Mouse (Mus musculus) midbrain, embryonic 14.5 days (tissue): ENCODE measurements around the gene Pdcd7. TPM values are rescaled to one million over a fixed set of nuclear protein-coding genes. Genes with fewer than 3 reads are reported as not detected.

Experiments used
- ATAC-seq: fragments of 200-750 bp; cut with Nextera tagmentation; 2 replicates; pipeline ENCODE4 v1.8.0; 2017; ENCODE audit warnings: moderate number of reproducible peaks, moderate library complexity; ENCODE audit not compliant: low FRiP score, low TSS enrichment
- DNase-seq: peaks from one replicate; pipeline ENCODE4 v3.0.0-alpha.2; 2015
- H3K27ac ChIP-seq: fragments of 300-500 bp; sonication (generic); replicated peaks from 2 replicates; pipeline ENCODE4 v1.5.1; 2014; ENCODE audit warnings: mild to moderate bottlenecking, low read depth, low read length, moderate library complexity
- H3K27me3 ChIP-seq: fragments of 300-500 bp; sonication (generic); 2 replicates; pipeline ENCODE4 v1.6.1; 2014; ENCODE audit warnings: low read length, control low read depth, mixed read lengths; ENCODE audit not compliant: control insufficient read depth, insufficient read depth
- H3K36me3 ChIP-seq: fragments of 300-500 bp; sonication (generic); 2 replicates; pipeline ENCODE4 v1.6.1; 2014; ENCODE audit warnings: low read length, control low read depth; ENCODE audit not compliant: control insufficient read depth, insufficient read depth
- H3K4me1 ChIP-seq: fragments of 300-500 bp; sonication (generic); 2 replicates; pipeline ENCODE4 v1.6.1; 2014; ENCODE audit warnings: mild to moderate bottlenecking, antibody characterized with exemption, low read length, control low read depth; ENCODE audit not compliant: control insufficient read depth, insufficient read depth
- H3K4me2 ChIP-seq: fragments of 300-500 bp; sonication (generic); 2 replicates; pipeline ENCODE4 v1.6.1; 2014; ENCODE audit warnings: mild to moderate bottlenecking, low read length, moderate library complexity
- H3K4me3 ChIP-seq: fragments of 300-500 bp; sonication (generic); replicated peaks from 2 replicates; pipeline ENCODE4 v1.5.1; 2014; ENCODE audit warnings: low read depth, low read length
- H3K9ac ChIP-seq: fragments of 300-500 bp; sonication (generic); replicated peaks from 2 replicates; pipeline ENCODE4 v1.6.1; 2014; ENCODE audit warnings: mild to moderate bottlenecking, low read length, moderate library complexity
- H3K9me3 ChIP-seq: fragments of 300-500 bp; sonication (generic); 2 replicates; pipeline ENCODE4 v1.6.1; 2016; ENCODE audit warnings: low read length, control low read depth, mixed read lengths; ENCODE audit not compliant: control insufficient read depth
- WGBS: fragments of 180-500 bp; shearing (Covaris S2); extraction: QIAGEN DNeasy Blood & Tissue Kit; methylation state at CpG from one replicate; pipeline ENCODE4 v1.1.7; 2014; 5-methylcytosine and 5-hydroxymethylcytosine counted together
- polyA plus RNA-seq: library from polyadenylated mRNA; unstranded; fragments of >200 nt; fragmentation: Nextera tagmentation; extraction: Ambion mirVana; gene quantifications from 2 replicates; pipeline ENCODE4 v1.2.1, GENCODE M21; 2014

Gene Pdcd7
- polyA plus RNA-seq, 1 experiment from 2014 or later: 10.1 TPM

GRCm38 (mm10) chr9:65346476-65347111 lies 690 bp downstream of the Pdcd7 start:
- peak overlapping the region; percentile 93 for H3K27ac ChIP-seq
- no peaks in the 10 kb centered on the region for H3K9me3 ChIP-seq
- DNase-seq (peak; percentile 49), ATAC-seq (peak; percentile 27; the same call in 1 of the 2 replicates)
- no peaks in the 10 kb centered on the region for H3K36me3 ChIP-seq
- H3K4me2 ChIP-seq: peak overlapping the region; percentile 95
- H3K4me3 ChIP-seq: peak overlapping the region; percentile 96
- H3K27me3 ChIP-seq: no peaks in the 10 kb centered on the region
- WGBS: under 1% methylated on average over 68 of the region's 77 CpGs
- peak overlapping the region; percentile 93 for H3K9ac ChIP-seq
- H3K4me1 ChIP-seq: peaks cover 11% of the 10 kb centered on the region

- Histone ChIP-seq H3K27me3 (no peaks in the 10 kb centered on the region), H3K4me3 (peak overlapping the region; percentile 96), H3K27ac (no peak overlapping the region), H3K36me3 (no peaks in the 10 kb centered on the region), H3K4me2 (peak overlapping the region; percentile 95), H3K9ac (peak overlapping the region; percentile 93), H3K4me1 (peaks cover 11% of the 10 kb centered on the region), H3K9me3 (no peaks in the 10 kb centered on the region)
- WGBS: 56% methylated on average over 8 of the region's 8 CpGs
- DNase-seq: no peak
- ATAC-seq: no peak
Observed at GRCm38 (mm10) chr9:65347112-65347850, 1.4 kb downstream of the Pdcd7 start.

- H3K4me1 ChIP-seq: no peaks in the 10 kb centered on the region
- no peak overlapping the region for H3K4me2 ChIP-seq
- no peaks in the 10 kb centered on the region for H3K27me3 ChIP-seq
- H3K9me3 ChIP-seq: no peaks in the 10 kb centered on the region
- no peak for ATAC-seq
- no peak for DNase-seq
- H3K27ac ChIP-seq: no peak overlapping the region
- peaks cover 38% of the 10 kb centered on the region for H3K36me3 ChIP-seq
- no peak overlapping the region for H3K4me3 ChIP-seq
- WGBS: 90% methylated on average over 5 of the region's 5 CpGs
- no peak overlapping the region for H3K9ac ChIP-seq
Observed at GRCm38 (mm10) chr9:65353251-65353650, 7.3 kb downstream of the Pdcd7 start.

GRCm38 (mm10) chr9:65356561-65356960 lies 10.7 kb downstream of the Pdcd7 start:
- Histone ChIP-seq H3K9me3 (no peaks in the 10 kb centered on the region), H3K27ac (no peak overlapping the region), H3K4me3 (no peak overlapping the region), H3K4me2 (no peak overlapping the region), H3K4me1 (no peaks in the 10 kb centered on the region), H3K27me3 (no peaks in the 10 kb centered on the region), H3K36me3 (peaks cover 68% of the 10 kb centered on the region), H3K9ac (no peak overlapping the region)
- ATAC-seq: no peak
- DNase-seq: no peak
- 86% methylated on average over 7 of the region's 7 CpGs for WGBS

- H3K36me3 ChIP-seq: peaks cover 71% of the 10 kb centered on the region
- ATAC-seq: no peak
- 91% methylated on average over 2 of the region's 2 CpGs for WGBS
Observed at GRCm38 (mm10) chr9:65356971-65357370, 11.1 kb downstream of the Pdcd7 start.

GRCm38 (mm10) chr9:65358956-65359480 lies 13.1 kb downstream of the Pdcd7 start:
- DNase-seq (no peak), ATAC-seq (no peak)
- no peak overlapping the region for H3K4me3 ChIP-seq
- H3K4me2 ChIP-seq: no peak overlapping the region
- H3K27ac ChIP-seq: no peak overlapping the region
- H3K9me3 ChIP-seq: no peaks in the 10 kb centered on the region
- peaks cover 71% of the 10 kb centered on the region for H3K36me3 ChIP-seq
- no peak overlapping the region for H3K9ac ChIP-seq
- WGBS: 98% methylated on average over 1 of the region's 1 CpGs
- no peaks in the 10 kb centered on the region for H3K4me1 ChIP-seq
- no peaks in the 10 kb centered on the region for H3K27me3 ChIP-seq

More at GRCm38 (mm10) chr9:65356971-65357370, 11.1 kb downstream of the Pdcd7 start:
- H3K4me3 ChIP-seq: no peak overlapping the region
- no peak for DNase-seq
- H3K27ac ChIP-seq: no peak overlapping the region
- no peak overlapping the region for H3K4me2 ChIP-seq
- H3K9ac ChIP-seq: no peak overlapping the region
- H3K27me3 ChIP-seq: no peaks in the 10 kb centered on the region
- H3K4me1 ChIP-seq: no peaks in the 10 kb centered on the region
- no peaks in the 10 kb centered on the region for H3K9me3 ChIP-seq

GRCm38 (mm10) chr9:65360641-65361448 lies 14.9 kb downstream of the Pdcd7 start, which contains the start of gene Ubap1l:
Ubap1l (plus strand) TSS chr9:65361041.
- Histone ChIP-seq H3K9me3 (no peaks in the 10 kb centered on the region), H3K27me3 (no peaks in the 10 kb centered on the region), H3K4me2 (no peak within 1 kb of the TSS), H3K27ac (no peak within 1 kb of the TSS), H3K4me1 (no peaks in the 10 kb centered on the region), H3K4me3 (no peak within 1 kb of the TSS), H3K9ac (no peak within 1 kb of the TSS), H3K36me3 (peaks cover 57% of the 10 kb centered on the region)
- ATAC-seq (no peak), DNase-seq (no peak)
- WGBS: 88% methylated on average over 16 of the region's 16 CpGs

- Histone ChIP-seq H3K4me1 (no peaks in the 10 kb centered on the region), H3K9ac (no peak overlapping the region), H3K36me3 (peaks cover 30% of the 10 kb centered on the region), H3K4me2 (no peak overlapping the region), H3K27ac (no peak overlapping the region), H3K4me3 (no peak overlapping the region), H3K27me3 (no peaks in the 10 kb centered on the region), H3K9me3 (no peaks in the 10 kb centered on the region)
- ATAC-seq: no peak
- WGBS: 75% methylated on average over 9 of the region's 9 CpGs
- no peak for DNase-seq
Observed at GRCm38 (mm10) chr9:65363684-65364083, 17.8 kb downstream of the Pdcd7 start.
